Mouse (Mus musculus): Measurements from ENCODE around the gene Pde11a. TPM values are rescaled to one million over a fixed set of nuclear protein-coding genes. Genes with fewer than 3 reads are reported as not detected.
"Not testable (repeated sequence)": the region's sequence is repeated elsewhere in the genome, so short reads cannot be mapped to it uniquely, and the experiment has no call there.

Pde11a gene
- polyA plus RNA-seq, 1 experiment, result not detected

GRCm38 (mm10) chr2:75982626-75983025 lies 355.9 kb downstream of the Pde11a start:
- Histone ChIP-seq H3K36me3 (ENCODE audit: control insufficient read depth, insufficient read depth) (no peaks in the 10 kb centered on the region), H3ac (ENCODE audit: control insufficient read depth, insufficient read length) (no peak overlapping the region), H3K4me2 (ENCODE audit: low read depth) (no peak overlapping the region), H3K79me2 (ENCODE audit: control insufficient read depth, insufficient read depth) (no peaks in the 10 kb centered on the region), H3K4me3 (no peak overlapping the region), H3K27me3 (ENCODE audit: control insufficient read depth, insufficient read depth, insufficient read length) (no peaks in the 10 kb centered on the region)
- TF ChIP-seq MYOG (IDR thresholded peaks at IDR 0.05; ENCODE audit: control insufficient read depth in 1 of 3, insufficient read depth in 1 of 3, insufficient read length in 2 of 3, low read depth in 2 of 3) (no peak), USF1 (IDR thresholded peaks at IDR 0.05; ENCODE audit: low read depth) (no peak), E2F4 (IDR thresholded peaks at IDR 0.05; ENCODE audit: insufficient read depth) (no peak), POLR2A (IDR thresholded peaks at IDR 0.05; ENCODE audit: insufficient read length, low read depth) (no peak), MYOD1 (IDR thresholded peaks at IDR 0.05; ENCODE audit: control insufficient read depth in 1 of 3, insufficient read length in 2 of 3, low read depth in 2 of 3) (no peak), MAX (IDR thresholded peaks at IDR 0.05; ENCODE audit: low read depth) (no peak), POLR2AphosphoS2 (IDR thresholded peaks at IDR 0.05; ENCODE audit: insufficient read length, low read depth) (no peak), CEBPB (IDR thresholded peaks at IDR 0.05; ENCODE audit: insufficient read depth, poor library complexity, severe bottlenecking) (no peak), REST (IDR thresholded peaks at IDR 0.05; ENCODE audit: insufficient read depth, insufficient read length) (no peak), TCF3 (IDR thresholded peaks at IDR 0.05; ENCODE audit: insufficient read length, low read depth) (no peak), TCF12 (IDR thresholded peaks at IDR 0.05; ENCODE audit: insufficient read depth, poor library complexity, severe bottlenecking) (no peak), SRF (IDR thresholded peaks at IDR 0.05; ENCODE audit: control insufficient read depth, insufficient read length, low read depth) (no peak)

GRCm38 (mm10) chr2:75981440-75982081 lies 357.0 kb downstream of the Pde11a start, which contains the start of gene Ttc30a1:
Ttc30a1 (minus strand) TSS chr2:75981967.
- TF ChIP-seq E2F4 (IDR thresholded peaks at IDR 0.05; ENCODE audit: insufficient read depth), result peak; percentile 19

GRCm38 (mm10) chr2:75980933-75981439 lies 357.6 kb downstream of the Pde11a start:
- not testable (repeated sequence) for H3K27me3 ChIP-seq (ENCODE audit: control insufficient read depth, insufficient read depth, insufficient read length); H3K36me3 ChIP-seq (ENCODE audit: control insufficient read depth, insufficient read depth); H3K4me2 ChIP-seq (ENCODE audit: low read depth); H3K79me2 ChIP-seq (ENCODE audit: control insufficient read depth, insufficient read depth); H3ac ChIP-seq (ENCODE audit: control insufficient read depth, insufficient read length)
- H3K4me3 ChIP-seq, result peak overlapping the region; percentile 21

More at GRCm38 (mm10) chr2:75981440-75982081, 357.0 kb downstream of the Pde11a start, which contains the start of gene Ttc30a1:
- not testable (repeated sequence) for H3K36me3 ChIP-seq (ENCODE audit: control insufficient read depth, insufficient read depth); H3ac ChIP-seq (ENCODE audit: control insufficient read depth, insufficient read length); H3K27me3 ChIP-seq (ENCODE audit: control insufficient read depth, insufficient read depth, insufficient read length); H3K79me2 ChIP-seq (ENCODE audit: control insufficient read depth, insufficient read depth)
- Histone ChIP-seq H3K4me2 (ENCODE audit: low read depth) (peak within 1 kb of the TSS; percentile 74), H3K4me3 (peak within 1 kb of the TSS; percentile 21)

- not testable (repeated sequence) for H3K4me3 ChIP-seq; H3K79me2 ChIP-seq (ENCODE audit: control insufficient read depth, insufficient read depth); H3ac ChIP-seq (ENCODE audit: control insufficient read depth, insufficient read length); H3K27me3 ChIP-seq (ENCODE audit: control insufficient read depth, insufficient read depth, insufficient read length); H3K36me3 ChIP-seq (ENCODE audit: control insufficient read depth, insufficient read depth); H3K4me2 ChIP-seq (ENCODE audit: low read depth)
Observed at GRCm38 (mm10) chr2:75977752-75978368, 360.7 kb downstream of the Pde11a start, which contains the start of gene Ttc30a2. Ttc30a2 (minus strand) TSS chr2:75978170.

- not testable (repeated sequence) for H3K36me3 ChIP-seq (ENCODE audit: control insufficient read depth, insufficient read depth); H3ac ChIP-seq (ENCODE audit: control insufficient read depth, insufficient read length); H3K4me3 ChIP-seq; H3K4me2 ChIP-seq (ENCODE audit: low read depth); H3K27me3 ChIP-seq (ENCODE audit: control insufficient read depth, insufficient read depth, insufficient read length); H3K79me2 ChIP-seq (ENCODE audit: control insufficient read depth, insufficient read depth)
Observed at GRCm38 (mm10) chr2:75976070-75976469, 362.5 kb downstream of the Pde11a start.

GRCm38 (mm10) chr2:75974131-75974530 lies 364.4 kb downstream of the Pde11a start:
- Histone ChIP-seq H3ac (ENCODE audit: control insufficient read depth, insufficient read length) (no peak overlapping the region), H3K27me3 (ENCODE audit: control insufficient read depth, insufficient read depth, insufficient read length) (peaks cover 9% of the 10 kb centered on the region), H3K79me2 (ENCODE audit: control insufficient read depth, insufficient read depth) (no peaks in the 10 kb centered on the region), H3K4me2 (ENCODE audit: low read depth) (no peak overlapping the region), H3K4me3 (no peak overlapping the region), H3K36me3 (ENCODE audit: control insufficient read depth, insufficient read depth) (no peaks in the 10 kb centered on the region)
- TF ChIP-seq TCF12 (IDR thresholded peaks at IDR 0.05; ENCODE audit: insufficient read depth, poor library complexity, severe bottlenecking) (no peak), POLR2AphosphoS2 (IDR thresholded peaks at IDR 0.05; ENCODE audit: insufficient read length, low read depth) (no peak), USF1 (IDR thresholded peaks at IDR 0.05; ENCODE audit: low read depth) (no peak), TCF3 (IDR thresholded peaks at IDR 0.05; ENCODE audit: insufficient read length, low read depth) (no peak)
